Mouse (Mus musculus) midbrain, embryonic 14.5 days (tissue): ENCODE results near the gene Ube2r2. TPM values are rescaled to one million over a fixed set of nuclear protein-coding genes. Genes with fewer than 3 reads are reported as not detected.

Experiments used
- ATAC-seq: fragments of 200-750 bp; cut with Nextera tagmentation; 2 replicates; pipeline ENCODE4 v1.8.0; 2017; ENCODE audit warnings: moderate number of reproducible peaks, moderate library complexity; ENCODE audit not compliant: low FRiP score, low TSS enrichment
- DNase-seq: peaks from one replicate; pipeline ENCODE4 v3.0.0-alpha.2; 2015
- H3K27ac ChIP-seq: fragments of 300-500 bp; sonication (generic); replicated peaks from 2 replicates; pipeline ENCODE4 v1.5.1; 2014; ENCODE audit warnings: mild to moderate bottlenecking, low read depth, low read length, moderate library complexity
- H3K27me3 ChIP-seq: fragments of 300-500 bp; sonication (generic); 2 replicates; pipeline ENCODE4 v1.6.1; 2014; ENCODE audit warnings: low read length, control low read depth, mixed read lengths; ENCODE audit not compliant: control insufficient read depth, insufficient read depth
- H3K36me3 ChIP-seq: fragments of 300-500 bp; sonication (generic); 2 replicates; pipeline ENCODE4 v1.6.1; 2014; ENCODE audit warnings: low read length, control low read depth; ENCODE audit not compliant: control insufficient read depth, insufficient read depth
- H3K4me1 ChIP-seq: fragments of 300-500 bp; sonication (generic); 2 replicates; pipeline ENCODE4 v1.6.1; 2014; ENCODE audit warnings: mild to moderate bottlenecking, antibody characterized with exemption, low read length, control low read depth; ENCODE audit not compliant: control insufficient read depth, insufficient read depth
- H3K4me2 ChIP-seq: fragments of 300-500 bp; sonication (generic); 2 replicates; pipeline ENCODE4 v1.6.1; 2014; ENCODE audit warnings: mild to moderate bottlenecking, low read length, moderate library complexity
- H3K4me3 ChIP-seq: fragments of 300-500 bp; sonication (generic); replicated peaks from 2 replicates; pipeline ENCODE4 v1.5.1; 2014; ENCODE audit warnings: low read depth, low read length
- H3K9ac ChIP-seq: fragments of 300-500 bp; sonication (generic); replicated peaks from 2 replicates; pipeline ENCODE4 v1.6.1; 2014; ENCODE audit warnings: mild to moderate bottlenecking, low read length, moderate library complexity
- H3K9me3 ChIP-seq: fragments of 300-500 bp; sonication (generic); 2 replicates; pipeline ENCODE4 v1.6.1; 2016; ENCODE audit warnings: low read length, control low read depth, mixed read lengths; ENCODE audit not compliant: control insufficient read depth
- WGBS: fragments of 180-500 bp; shearing (Covaris S2); extraction: QIAGEN DNeasy Blood & Tissue Kit; methylation state at CpG from one replicate; pipeline ENCODE4 v1.1.7; 2014; 5-methylcytosine and 5-hydroxymethylcytosine counted together
- polyA plus RNA-seq: library from polyadenylated mRNA; unstranded; fragments of >200 nt; fragmentation: Nextera tagmentation; extraction: Ambion mirVana; gene quantifications from 2 replicates; pipeline ENCODE4 v1.2.1, GENCODE M21; 2014

Gene Ube2r2
- polyA plus RNA-seq, 1 experiment from 2014 or later, result 80.7 TPM

GRCm38 (mm10) chr4:41208050-41208449 is 72.5 kb downstream of the Ube2r2 start:
- no peak overlapping the region for H3K27ac ChIP-seq
- no peak overlapping the region for H3K4me2 ChIP-seq
- H3K9me3 ChIP-seq, result no peaks in the 10 kb centered on the region
- no peaks in the 10 kb centered on the region for H3K4me1 ChIP-seq
- no peaks in the 10 kb centered on the region for H3K27me3 ChIP-seq
- WGBS, result 94% methylated on average over 4 of the region's 4 CpGs
- no peak overlapping the region for H3K4me3 ChIP-seq
- H3K9ac ChIP-seq, result no peak overlapping the region
- ATAC-seq (no peak), DNase-seq (no peak)
- peaks cover 87% of the 10 kb centered on the region for H3K36me3 ChIP-seq

GRCm38 (mm10) chr4:41225412-41225811 is 89.9 kb downstream of the Ube2r2 start:
- H3K36me3 ChIP-seq, result peaks cover 87% of the 10 kb centered on the region
- no peak overlapping the region for H3K27ac ChIP-seq
- H3K4me2 ChIP-seq, result no peak overlapping the region
- no peak overlapping the region for H3K4me3 ChIP-seq
- no peaks in the 10 kb centered on the region for H3K9me3 ChIP-seq
- ATAC-seq (no peak), DNase-seq (peak; percentile 71)
- H3K27me3 ChIP-seq, result no peaks in the 10 kb centered on the region
- WGBS, result 83% methylated on average over 1 of the region's 1 CpGs
- no peak overlapping the region for H3K9ac ChIP-seq
- no peaks in the 10 kb centered on the region for H3K4me1 ChIP-seq

GRCm38 (mm10) chr4:41226351-41226750 is 90.8 kb downstream of the Ube2r2 start:
- no peak overlapping the region for H3K27ac ChIP-seq
- ATAC-seq (no peak), DNase-seq (peak; percentile 69)
- no peak overlapping the region for H3K4me3 ChIP-seq
- no peak overlapping the region for H3K4me2 ChIP-seq
- H3K27me3 ChIP-seq, result no peaks in the 10 kb centered on the region
- no peak overlapping the region for H3K9ac ChIP-seq
- H3K4me1 ChIP-seq, result no peaks in the 10 kb centered on the region
- H3K9me3 ChIP-seq, result no peaks in the 10 kb centered on the region
- WGBS, result 88% methylated on average over 3 of the region's 3 CpGs
- H3K36me3 ChIP-seq, result peaks cover 88% of the 10 kb centered on the region

- Histone ChIP-seq H3K4me2 (no peak overlapping the region), H3K4me3 (no peak overlapping the region), H3K27me3 (no peaks in the 10 kb centered on the region), H3K36me3 (peaks cover 45% of the 10 kb centered on the region), H3K9me3 (no peaks in the 10 kb centered on the region), H3K27ac (no peak overlapping the region), H3K9ac (no peak overlapping the region), H3K4me1 (no peaks in the 10 kb centered on the region)
- ATAC-seq, result no peak
- DNase-seq, result no peak
- WGBS, result 89% methylated on average over 5 of the region's 5 CpGs
These were observed 100.1 kb downstream of the Ube2r2 start for GRCm38 (mm10) chr4:41235621-41236020.

DNA sequence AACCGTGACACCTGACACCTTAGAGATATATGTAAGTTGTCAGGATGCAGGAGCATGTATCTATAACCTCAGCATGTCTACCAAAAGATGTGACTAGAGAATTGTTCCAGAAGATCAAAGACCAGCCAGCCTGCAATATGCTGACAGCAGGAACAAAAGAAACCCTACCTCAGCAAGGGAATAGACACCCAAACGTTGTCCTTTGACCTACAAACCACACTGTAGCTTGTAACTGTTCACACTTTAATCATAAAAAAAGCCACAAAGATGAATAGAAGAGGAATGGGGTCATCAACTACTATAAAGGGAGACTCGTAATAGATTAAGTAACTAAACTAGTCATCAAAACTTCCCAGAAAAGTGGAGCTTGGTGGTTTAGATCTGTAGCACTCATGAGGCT is 105.4 kb downstream of the Ube2r2 start:
- WGBS, result 82% methylated on average over 3 of the region's 3 CpGs
- H3K4me1 ChIP-seq, result no peaks in the 10 kb centered on the region

More for the DNA sequence above, 105.4 kb downstream of the Ube2r2 start:
- DNase-seq, result no peak
- Histone ChIP-seq H3K9ac (no peak overlapping the region), H3K4me3 (no peak overlapping the region), H3K36me3 (0 out of 2 replicates have a peak, but pooled peaks cover 6% of the 10 kb centered on the region), H3K9me3 (no peaks in the 10 kb centered on the region), H3K4me2 (no peak overlapping the region), H3K27ac (no peak overlapping the region), H3K27me3 (no peaks in the 10 kb centered on the region)
- ATAC-seq, result no peak

Other genes starting within 250 kb of the Ube2r2 start
- gene Spink4, start 215.7 kb upstream of the Ube2r2 start, polyA plus RNA-seq, result not detected in 2 replicates
- gene Bag1, start 187.4 kb upstream of the Ube2r2 start, polyA plus RNA-seq, result 203 and 204 TPM in 2 replicates
- gene Chmp5, start 187.3 kb upstream of the Ube2r2 start, polyA plus RNA-seq, result 172 and 186 TPM in 2 replicates
- 90.8 and 114 TPM in 2 replicates for gene Nfx1, start 164.8 kb upstream of the Ube2r2 start, polyA plus RNA-seq
- 0.16 TPM in 1 of 2 replicates, not detected in the other for gene Aqp7, start 87.6 kb upstream of the Ube2r2 start, polyA plus RNA-seq
- 0.22 TPM in 1 of 2 replicates, not detected in the other for gene Aqp3, start 37.6 kb upstream of the Ube2r2 start, polyA plus RNA-seq
- gene Nol6, start 11.3 kb upstream of the Ube2r2 start, polyA plus RNA-seq, result 35.7 and 38.1 TPM in 2 replicates
- gene Ubap2, start 139.4 kb downstream of the Ube2r2 start, polyA plus RNA-seq, result 41.9 and 56.2 TPM in 2 replicates
- 63.6 and 66.6 TPM in 2 replicates for gene Dcaf12, start 179.1 kb downstream of the Ube2r2 start, polyA plus RNA-seq
- gene Ubap1, start 213.3 kb downstream of the Ube2r2 start, polyA plus RNA-seq, result 58.4 and 77.2 TPM in 2 replicates